Mouse (Mus musculus): ENCODE data around the gene Prrc2a.

The Prrc2a gene

GRCm38 (mm10) chr17:35161421-35161820, 3.3 kb downstream of the Prrc2a start:
- DNase-seq, result no peak

GRCm38 (mm10) chr17:35159638-35160037, 5.1 kb downstream of the Prrc2a start:
- DNase-seq, result no peak

DNA sequence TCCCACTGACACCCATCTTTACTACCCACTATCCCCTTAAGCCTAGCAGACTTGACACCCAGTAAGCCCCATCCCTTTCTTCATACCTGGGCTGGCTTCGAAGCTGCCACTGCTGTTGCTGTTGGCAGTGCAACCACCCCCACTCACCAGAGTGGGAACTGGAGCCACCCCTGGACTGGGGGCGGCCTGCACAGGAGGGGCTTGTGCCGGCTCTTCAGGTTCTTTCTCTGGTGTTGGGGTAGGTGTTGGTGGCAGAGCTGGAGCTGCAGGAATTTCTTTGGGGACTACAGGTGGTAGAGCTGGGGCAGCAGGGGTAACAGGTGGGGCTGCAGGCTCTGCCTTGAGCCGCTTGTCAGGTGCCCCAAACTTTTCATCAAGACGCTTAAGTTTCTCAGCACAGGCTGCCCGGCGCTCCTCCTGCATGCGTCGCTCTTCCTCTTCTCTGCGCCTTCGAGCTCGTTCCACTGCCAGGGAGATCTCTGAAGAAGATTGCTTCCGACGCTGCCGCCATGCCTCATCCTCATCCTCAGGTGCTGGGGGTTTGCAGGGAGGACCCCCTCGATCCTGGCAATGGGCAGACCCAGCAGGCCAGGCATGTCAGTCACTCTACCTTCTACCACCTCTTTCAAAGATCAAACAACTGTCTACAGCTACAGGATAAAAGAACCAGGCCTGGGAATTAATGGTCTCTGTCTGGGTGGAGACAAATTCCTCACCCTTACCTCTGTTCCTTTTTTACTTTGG, 5.7 kb downstream of the Prrc2a start:
- DNase-seq, result no peak

- no peak for DNase-seq
Observed at GRCm38 (mm10) chr17:35157661-35158175, 7.0 kb downstream of the Prrc2a start.

GRCm38 (mm10) chr17:35157254-35157653, 7.4 kb downstream of the Prrc2a start:
- DNase-seq, result no peak

GRCm38 (mm10) chr17:35156461-35157200, 8.1 kb downstream of the Prrc2a start:
- no peak for DNase-seq

- no peak for DNase-seq
Observed at GRCm38 (mm10) chr17:35155451-35155850, 9.2 kb downstream of the Prrc2a start.

- DNase-seq, result no peak
Observed at GRCm38 (mm10) chr17:35154616-35155015, 10.1 kb downstream of the Prrc2a start.

DNA sequence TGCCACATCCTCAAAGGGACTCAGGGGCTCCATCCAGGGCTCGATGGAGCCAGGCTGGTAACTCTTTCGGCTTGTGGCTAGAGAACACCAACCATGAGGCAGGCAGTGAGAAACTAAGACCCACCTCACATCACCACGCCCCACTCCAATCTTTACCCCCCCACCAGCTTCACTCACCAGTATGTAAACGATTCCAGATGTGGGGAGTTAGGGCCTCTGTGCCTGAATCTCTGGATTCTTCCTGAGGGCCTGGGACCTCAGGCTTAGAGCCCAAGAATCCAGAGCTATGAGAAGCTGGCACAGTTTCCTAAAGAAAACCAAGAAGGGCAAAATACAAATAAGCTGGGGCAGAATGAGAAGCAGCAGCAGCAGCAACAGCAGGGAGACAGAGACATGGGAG, 10.8 kb downstream of the Prrc2a start:
- DNase-seq, result no peak

- no peak for DNase-seq
Observed at GRCm38 (mm10) chr17:35153077-35153476, 11.6 kb downstream of the Prrc2a start.

DNA sequence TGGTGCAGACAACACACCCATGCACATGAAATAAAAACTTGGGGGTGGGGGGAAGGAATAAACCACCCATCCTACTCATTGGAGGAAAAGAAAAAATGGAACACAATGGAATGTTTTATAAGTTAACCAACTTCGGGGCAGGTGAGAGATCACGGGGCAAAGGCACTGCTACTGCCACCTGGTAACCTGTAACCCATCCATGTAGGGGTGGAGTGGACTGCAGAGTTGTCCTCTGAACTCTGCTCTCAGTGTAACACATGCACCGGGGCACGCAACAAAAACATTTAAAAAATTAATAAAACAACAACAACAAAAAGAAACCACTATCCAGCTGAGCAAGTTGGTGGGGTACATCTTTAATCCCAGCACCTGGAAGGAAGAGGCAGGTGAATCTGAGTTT, 12.6 kb downstream of the Prrc2a start:
- DNase-seq, result peak; percentile 50

DNA sequence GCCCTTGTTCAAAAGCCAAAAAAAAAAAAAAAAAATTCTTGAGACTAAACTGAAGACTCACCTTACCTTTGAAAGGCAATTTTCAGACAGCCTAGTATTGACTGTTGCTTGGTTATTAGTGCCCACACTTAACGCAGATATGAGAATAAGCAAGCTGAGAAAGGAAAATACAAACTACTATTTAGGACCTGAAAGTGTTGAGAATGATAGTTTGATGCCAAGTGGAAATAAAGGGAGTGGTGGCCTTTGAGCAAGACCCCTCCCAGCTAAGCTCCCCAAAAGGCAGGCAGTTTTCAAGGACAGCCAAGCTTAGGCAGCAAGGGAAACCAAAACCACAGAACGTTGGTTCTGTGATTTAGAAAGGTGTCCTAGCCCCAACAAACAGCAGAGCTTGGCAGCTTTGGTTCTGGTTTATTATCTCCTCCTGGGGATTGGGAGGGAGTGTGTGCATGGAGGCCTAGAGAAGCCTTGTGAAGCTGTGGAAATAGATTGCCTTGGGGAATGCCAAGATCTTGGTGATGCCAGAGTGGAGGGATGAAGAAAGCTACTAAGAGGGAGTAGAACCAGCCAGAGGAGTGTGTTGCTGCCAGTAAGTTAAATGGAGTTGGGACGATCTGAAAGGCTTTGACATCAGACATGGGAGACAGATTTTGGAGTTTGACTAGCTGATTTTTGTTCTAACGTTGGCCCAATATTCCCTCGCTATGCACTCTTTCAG, 16.6 kb downstream of the Prrc2a start:
- DNase-seq, result no peak

DNA sequence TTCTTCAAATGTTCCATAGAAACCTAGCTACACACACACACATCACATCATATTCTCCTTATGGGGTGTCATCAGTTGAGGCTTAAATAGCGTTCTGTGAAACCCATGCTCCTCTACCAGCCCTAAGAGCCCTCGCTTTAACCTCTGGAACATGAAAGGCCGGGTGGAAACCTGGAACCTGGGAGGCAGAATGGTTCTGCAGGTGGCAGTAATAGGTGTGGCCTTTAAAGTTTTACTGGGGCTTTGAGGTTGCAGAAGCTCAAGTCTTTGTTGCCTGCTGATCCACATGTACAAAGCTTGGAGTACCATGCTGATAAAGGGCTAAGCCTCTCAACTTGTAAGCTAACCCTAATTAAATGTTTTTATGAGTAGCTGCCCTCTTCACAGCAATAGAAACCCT, 17.3 kb downstream of the Prrc2a start:
- DNase-seq, result no peak

- DNase-seq, result no peak
Observed at GRCm38 (mm10) chr17:35146139-35146538, 18.6 kb downstream of the Prrc2a start.

- DNase-seq, result no peak
Observed at GRCm38 (mm10) chr17:35141971-35142370, 22.7 kb downstream of the Prrc2a start.

DNA sequence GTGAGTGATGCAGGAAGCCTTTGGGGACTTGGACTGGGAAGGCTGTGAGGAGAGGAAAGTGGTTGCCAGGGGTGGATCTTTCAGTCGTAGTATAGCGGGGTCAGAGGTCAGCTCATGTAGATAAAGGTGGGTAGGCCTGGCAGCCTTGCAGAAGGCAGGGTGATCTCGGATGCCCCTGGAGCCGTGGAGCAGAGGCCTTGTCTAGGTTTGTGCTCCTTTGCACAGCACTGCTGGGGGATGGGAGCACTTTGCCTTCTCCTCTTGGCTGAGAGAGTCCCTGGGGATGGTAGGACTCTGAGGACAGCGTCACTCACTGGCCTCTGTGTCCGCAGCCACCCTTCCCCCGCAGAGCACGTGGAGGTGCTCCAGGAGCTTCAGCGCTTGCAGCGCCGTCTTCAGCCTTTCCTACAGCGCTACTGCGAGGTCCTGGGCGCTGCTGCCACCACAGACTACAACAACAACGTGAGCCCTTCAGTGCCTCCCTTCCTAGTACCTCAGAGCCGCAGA, 24.2 kb downstream of the Prrc2a start:
- no peak for DNase-seq

GRCm38 (mm10) chr17:35139269-35139668, 25.4 kb downstream of the Prrc2a start:
- DNase-seq, result no peak

GRCm38 (mm10) chr17:35135591-35136320, 28.9 kb downstream of the Prrc2a start:
- DNase-seq, result no peak

DNA sequence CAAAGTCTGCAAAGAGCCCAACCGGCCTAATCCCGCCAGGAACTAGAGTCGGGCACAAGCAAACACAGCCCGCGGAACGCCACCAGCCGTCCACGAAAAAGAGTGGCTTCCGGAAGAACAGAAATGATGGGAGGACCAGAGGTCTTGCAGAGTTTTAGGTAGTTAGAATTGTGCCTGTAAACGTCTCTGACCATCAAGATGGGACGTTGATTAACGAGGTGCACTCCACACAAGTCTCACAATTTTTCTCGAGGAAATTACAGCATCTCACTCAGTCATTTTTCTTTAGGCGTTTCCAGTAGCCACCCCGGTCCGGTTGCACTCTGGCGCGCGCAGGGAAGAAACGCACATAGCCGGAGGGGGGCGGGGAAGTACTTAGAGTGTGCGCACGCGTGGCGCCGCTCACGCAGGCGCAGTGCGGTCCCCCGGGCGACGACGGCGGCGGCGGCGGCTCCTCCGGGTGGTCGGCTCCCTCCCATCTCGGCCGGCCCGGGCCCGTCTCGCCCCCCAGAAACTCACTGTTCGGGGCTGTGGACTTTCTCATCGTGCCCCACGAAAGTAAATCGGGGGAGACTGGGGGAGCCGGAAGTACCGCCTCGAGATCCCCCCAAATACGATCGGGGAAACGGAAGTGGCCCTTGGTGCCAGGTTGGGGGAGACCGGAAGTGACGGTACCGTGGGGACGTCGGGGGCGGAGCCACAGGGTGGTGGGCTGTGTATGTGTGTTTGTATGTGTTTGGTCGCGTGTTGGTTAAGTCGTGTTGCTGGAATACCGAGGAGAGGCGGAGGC, 29.7 kb downstream of the Prrc2a start, which contains the start of gene Bag6:
Bag6 (plus strand) TSS at position 378 of the 790 bp plus-strand sequence.
- DNase-seq, result peak; percentile 93

DNA sequence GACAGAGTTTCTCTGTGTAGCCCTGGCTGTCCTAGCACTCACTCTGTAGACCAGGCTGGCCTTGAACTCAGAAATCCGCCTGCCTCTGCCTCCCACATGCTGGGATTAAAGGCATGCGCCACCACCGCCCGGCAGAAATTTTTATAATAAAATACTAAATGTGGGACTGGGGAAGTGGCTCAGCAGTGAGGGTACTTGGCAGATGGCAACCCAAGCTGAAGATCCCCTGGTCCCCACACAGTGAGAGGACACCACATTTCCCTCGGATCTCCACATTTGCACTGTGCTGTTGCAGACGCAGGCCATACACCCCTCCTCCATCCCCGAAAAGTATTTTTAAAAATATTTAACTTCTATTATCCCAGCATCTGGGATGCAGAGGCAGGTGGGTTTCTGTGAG, 31.2 kb downstream of the Prrc2a start:
- no peak for DNase-seq

- no peak for DNase-seq
Observed at GRCm38 (mm10) chr17:35132174-35132560, 32.5 kb downstream of the Prrc2a start.

Measured in kidney, adult 11 months (tissue).